Mouse (Mus musculus): Measurements from ENCODE around the gene Plin2.

GRCm38 (mm10) chr4:86681846-86682245, 12.0 kb upstream of the Plin2 start:
- TF ChIP-seq GATA1 (IDR thresholded peaks at IDR 0.05; ENCODE audit: low read length) (no peak), TAL1 (IDR thresholded peaks at IDR 0.05; ENCODE audit: low read length) (no peak)
